Mouse (Mus musculus) testis, adult 2 months (tissue): ENCODE data around the gene Ssh3.
A peak's percentile ranks its signal among the peaks of the same experiment; 100 is the strongest.

Source experiments
- CTCF ChIP-seq: fragments of 200-500 bp; IDR thresholded peaks from 2 replicates; pipeline ENCODE4 v1.5.1; 2012; ENCODE audit warnings: low read depth, mild to moderate bottlenecking, inconsistent platforms, low read length, moderate library complexity; ENCODE audit not compliant: control insufficient read depth, insufficient read depth, insufficient replicate concordance
- POLR2A ChIP-seq: fragments of 200-500 bp; IDR thresholded peaks from 2 replicates; pipeline ENCODE4 v1.6.1; 2012; ENCODE audit warnings: low read depth, mild to moderate bottlenecking, inconsistent platforms, low read length, moderate library complexity; ENCODE audit not compliant: control insufficient read depth

DNA sequence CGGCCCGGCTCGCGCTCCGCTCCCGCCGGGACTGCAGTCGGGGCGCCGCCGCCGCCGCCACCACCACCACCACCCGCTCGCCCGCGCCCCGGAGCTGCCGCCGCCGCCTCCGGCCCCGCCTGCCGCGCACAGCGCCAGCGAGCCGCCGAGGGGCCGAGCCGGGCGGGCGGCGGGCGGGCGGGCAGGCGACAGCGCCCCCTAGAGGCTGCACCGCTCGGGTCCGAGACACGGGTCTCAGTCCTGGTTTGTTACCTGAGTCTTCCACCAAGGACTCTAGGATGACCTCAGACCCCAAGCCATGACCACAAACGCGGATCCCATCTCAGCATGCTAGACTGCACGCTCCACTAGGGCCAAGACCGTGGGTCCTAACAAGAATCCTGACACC is 37.2 kb upstream of the Ssh3 start, which contains the start of gene Grk2:
- TF ChIP-seq POLR2A = no peak
- peak; percentile 78 for TF ChIP-seq CTCF
